Mouse (Mus musculus): Measurements from ENCODE around the gene Tsc2. TPM values are rescaled to one million over a fixed set of nuclear protein-coding genes. Genes with fewer than 3 reads are reported as not detected.

Gene Tsc2
- polyA plus RNA-seq, 1 experiment from 2014 or later, result 43.4 TPM

DNA sequence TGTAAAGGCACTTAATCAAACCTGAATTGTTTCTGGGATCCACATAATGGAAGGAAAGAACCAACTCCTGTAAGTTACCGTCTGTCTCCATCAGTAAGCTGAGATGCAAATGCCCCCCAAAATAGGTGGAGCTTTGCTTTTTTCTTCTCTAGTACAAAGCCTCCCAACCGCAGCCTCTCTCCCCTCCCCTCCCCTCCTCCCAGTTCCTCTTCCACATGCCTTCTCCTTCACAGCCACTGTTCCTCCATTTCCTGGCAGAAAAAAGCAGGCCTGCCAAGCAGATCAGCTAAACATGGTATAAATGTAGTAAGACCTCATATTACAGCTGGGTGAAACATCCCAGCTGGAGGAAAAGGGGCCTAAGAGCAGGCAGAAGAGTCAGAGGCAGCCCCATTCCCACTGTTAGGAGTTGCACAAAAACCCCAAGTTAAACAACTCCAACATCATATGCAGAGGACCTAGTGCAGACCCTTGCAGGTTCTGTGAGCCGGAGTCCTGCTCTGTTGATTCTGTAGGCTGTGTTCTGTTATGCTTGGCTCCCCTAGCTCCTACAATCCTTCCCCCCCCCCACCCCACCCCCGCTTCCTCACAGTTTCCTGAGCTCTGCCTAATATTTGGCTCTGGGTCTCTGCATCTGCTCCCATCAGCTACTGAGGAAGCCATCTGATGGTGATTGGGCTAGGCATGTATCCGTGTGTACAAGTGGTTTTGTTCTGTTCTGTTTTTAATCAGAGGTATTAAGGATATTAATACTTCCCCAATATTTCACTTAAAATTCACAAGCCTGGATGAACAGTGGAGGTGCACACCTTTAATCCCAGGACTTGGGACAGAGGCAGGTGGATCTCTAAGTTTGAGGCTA lies 48.6 kb downstream of the Tsc2 start:
- Histone ChIP-seq H3K36me3 (ENCODE audit: inconsistent target) (peaks cover 39% of the 10 kb centered on the region; the same call in 1 of the 2 replicates), H3K27ac (peak overlapping the region; percentile 78), H3K79me2 (ENCODE audit: inconsistent target) (no peaks in the 10 kb centered on the region), H3K4me3 (ENCODE audit: inconsistent target) (no peak overlapping the region)
- 40% methylated on average over 5 of the region's 5 CpGs for WGBS (ENCODE audit: missing documents)

DNA sequence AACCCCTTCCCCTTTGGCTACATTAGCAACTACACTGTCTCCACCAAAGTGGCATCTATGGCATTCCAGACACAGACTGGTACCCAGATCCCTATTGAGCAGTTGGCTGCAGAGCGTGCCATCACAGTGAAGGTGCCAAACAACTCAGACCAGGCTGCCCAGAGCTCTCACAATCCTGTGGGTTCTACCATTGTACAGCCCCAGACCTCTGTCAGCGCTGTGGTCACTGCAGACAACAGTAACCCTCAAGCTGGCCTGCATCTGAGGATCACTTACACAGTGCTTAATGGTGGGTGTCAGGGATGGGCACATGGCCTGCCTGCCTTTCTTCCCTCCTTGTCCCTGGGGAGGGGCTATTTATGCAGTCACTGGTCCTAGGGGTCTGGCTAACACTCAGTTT lies 52.1 kb downstream of the Tsc2 start:
- H3K4me3 ChIP-seq (ENCODE audit: inconsistent target), result no peak overlapping the region
- no peak overlapping the region for H3K27ac ChIP-seq
- WGBS (ENCODE audit: missing documents), result 100% methylated on average over 2 of the region's 2 CpGs
- peaks cover 40% of the 10 kb centered on the region; the same call in 1 of the 2 replicates for H3K36me3 ChIP-seq (ENCODE audit: inconsistent target)
- H3K79me2 ChIP-seq (ENCODE audit: inconsistent target), result no peaks in the 10 kb centered on the region

DNA sequence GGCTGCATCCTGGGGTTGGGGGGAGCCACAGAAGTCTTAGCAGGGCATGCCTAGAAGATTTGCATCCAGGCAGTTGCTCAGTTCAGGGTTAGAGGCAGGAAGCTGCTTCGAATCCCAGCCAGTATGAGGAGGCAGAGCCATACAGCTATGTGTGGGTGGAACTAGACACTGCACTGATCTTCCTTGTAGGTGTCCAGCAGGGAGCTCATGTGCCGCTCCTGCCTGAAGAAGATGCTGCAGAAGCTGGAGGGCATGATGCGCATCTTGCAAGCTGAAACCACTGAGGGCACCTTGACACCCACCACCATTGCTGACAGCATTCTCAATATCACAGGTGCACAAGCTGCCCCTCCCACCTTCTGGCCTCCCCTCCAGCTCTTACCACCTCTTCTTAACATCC lies 52.9 kb downstream of the Tsc2 start:
- no peak overlapping the region for H3K27ac ChIP-seq
- 87% methylated on average over 3 of the region's 3 CpGs for WGBS (ENCODE audit: missing documents)
- H3K36me3 ChIP-seq (ENCODE audit: inconsistent target), result peaks cover 40% of the 10 kb centered on the region; the same call in 1 of the 2 replicates
- H3K79me2 ChIP-seq (ENCODE audit: inconsistent target), result no peaks in the 10 kb centered on the region
- H3K4me3 ChIP-seq (ENCODE audit: inconsistent target), result no peak overlapping the region

DNA sequence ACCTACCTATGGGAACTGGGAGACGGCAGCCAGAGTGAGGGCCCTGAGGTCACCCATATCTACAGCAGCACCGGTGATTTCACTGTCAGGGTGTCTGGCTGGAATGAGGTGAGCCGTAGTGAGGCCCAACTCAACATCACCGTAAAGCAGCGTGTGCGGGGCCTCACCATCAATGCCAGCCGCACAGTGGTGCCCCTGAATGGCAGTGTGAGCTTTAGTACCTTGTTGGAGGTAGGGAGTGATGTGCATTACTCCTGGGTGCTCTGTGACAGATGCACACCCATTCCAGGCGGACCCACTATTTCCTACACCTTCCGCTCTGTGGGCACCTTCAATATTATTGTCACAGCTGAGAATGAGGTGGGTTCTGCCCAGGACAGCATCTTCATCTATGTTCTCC lies 58.6 kb downstream of the Tsc2 start:
- 95% methylated on average over 9 of the region's 9 CpGs for WGBS (ENCODE audit: missing documents)
- Histone ChIP-seq H3K36me3 (ENCODE audit: inconsistent target) (peaks cover 65% of the 10 kb centered on the region; the same call in 1 of the 2 replicates), H3K27ac (no peak overlapping the region), H3K79me2 (ENCODE audit: inconsistent target) (no peaks in the 10 kb centered on the region), H3K4me3 (ENCODE audit: inconsistent target) (no peak overlapping the region)

DNA sequence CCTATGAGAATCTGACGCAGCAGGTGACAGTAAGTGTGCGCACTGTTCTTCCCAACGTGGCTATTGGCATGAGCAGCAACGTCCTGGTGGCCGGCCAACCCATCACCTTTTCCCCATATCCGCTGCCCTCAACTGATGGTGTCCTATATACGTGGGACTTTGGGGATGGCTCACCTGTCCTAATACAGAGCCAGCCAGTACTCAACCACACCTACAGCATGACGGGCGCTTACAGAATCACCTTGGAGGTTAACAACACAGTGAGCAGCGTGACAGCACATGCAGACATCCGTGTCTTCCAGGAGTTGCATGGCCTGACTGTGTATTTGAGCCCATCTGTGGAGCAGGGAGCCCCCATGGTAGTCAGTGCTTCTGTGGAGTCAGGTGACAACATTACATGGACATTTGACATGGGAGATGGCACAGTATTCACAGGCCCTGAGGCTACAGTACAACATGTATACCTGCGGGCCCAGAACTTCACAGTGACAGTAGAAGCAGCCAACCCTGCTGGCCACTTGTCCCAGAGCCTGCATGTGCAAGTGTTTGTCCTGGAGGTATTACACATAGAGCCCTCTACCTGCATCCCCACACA lies 59.7 kb downstream of the Tsc2 start:
- Histone ChIP-seq H3K27ac (no peak overlapping the region), H3K4me3 (ENCODE audit: inconsistent target) (no peak overlapping the region), H3K36me3 (ENCODE audit: inconsistent target) (peaks cover 61% of the 10 kb centered on the region; the same call in 1 of the 2 replicates), H3K79me2 (ENCODE audit: inconsistent target) (no peaks in the 10 kb centered on the region)
- 92% methylated on average over 12 of the region's 12 CpGs for WGBS (ENCODE audit: missing documents)

DNA sequence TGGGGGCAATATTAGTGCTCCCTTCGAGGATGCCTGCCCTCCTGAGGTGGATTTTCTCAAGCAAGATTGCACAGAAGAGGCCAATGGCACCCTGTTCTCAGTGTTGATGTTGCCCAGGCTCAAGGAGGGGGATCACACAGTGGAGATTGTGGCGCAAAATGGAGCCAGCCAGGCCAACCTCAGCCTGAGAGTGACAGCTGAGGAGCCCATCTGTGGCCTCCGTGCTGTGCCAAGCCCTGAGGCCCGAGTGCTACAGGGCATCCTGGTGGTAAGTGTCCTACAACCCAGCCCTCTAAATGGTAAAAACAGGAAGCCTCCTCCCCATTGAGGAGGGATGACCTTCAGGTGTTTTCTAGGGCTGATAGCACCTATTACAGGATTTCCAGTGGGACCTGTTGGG lies 62.6 kb downstream of the Tsc2 start:
- H3K4me3 ChIP-seq (ENCODE audit: inconsistent target), result no peak overlapping the region
- H3K27ac ChIP-seq, result no peak overlapping the region
- H3K36me3 ChIP-seq (ENCODE audit: inconsistent target), result peaks cover 59% of the 10 kb centered on the region; the same call in 1 of the 2 replicates
- 89% methylated on average over 4 of the region's 4 CpGs for WGBS (ENCODE audit: missing documents)
- no peaks in the 10 kb centered on the region for H3K79me2 ChIP-seq (ENCODE audit: inconsistent target)

DNA sequence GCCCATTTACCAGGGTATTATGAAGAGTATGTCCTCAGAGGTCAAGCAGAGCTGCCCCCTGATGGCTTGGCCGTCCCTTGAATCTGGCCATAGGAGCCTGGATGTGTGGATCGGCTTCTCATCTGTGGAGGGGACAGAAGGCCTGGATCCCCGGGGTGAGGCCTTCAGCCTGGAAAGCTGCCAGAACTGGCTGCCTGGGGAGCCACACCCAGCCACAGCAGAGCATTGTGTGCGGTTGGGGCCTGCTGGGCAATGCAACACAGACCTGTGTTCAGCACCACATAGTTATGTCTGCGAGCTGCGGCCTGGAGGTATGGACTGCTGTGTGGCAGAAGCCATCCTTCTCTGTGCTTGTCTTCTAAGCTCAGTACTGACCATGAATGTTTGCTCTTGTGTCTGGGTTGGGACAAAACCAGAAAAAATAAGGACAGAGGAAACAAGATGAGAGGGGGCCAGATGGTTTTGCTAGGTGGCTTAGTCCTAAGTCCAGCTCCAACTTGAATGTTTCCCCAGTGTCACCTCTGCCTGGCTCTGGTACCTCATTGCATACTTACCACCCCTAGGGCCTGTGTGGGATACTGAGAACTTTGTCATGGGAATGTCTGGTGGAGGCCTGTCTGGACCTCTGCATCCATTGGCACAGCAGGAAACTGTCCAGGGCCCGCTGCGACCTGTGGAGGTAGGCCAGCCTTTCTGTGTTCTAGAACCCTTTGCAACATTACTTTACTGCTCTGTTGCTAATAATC lies 65.2 kb downstream of the Tsc2 start:
- Histone ChIP-seq H3K36me3 (ENCODE audit: inconsistent target) (peaks cover 41% of the 10 kb centered on the region; the same call in 1 of the 2 replicates), H3K79me2 (ENCODE audit: inconsistent target) (peaks cover 11% of the 10 kb centered on the region; the same call in 1 of the 2 replicates), H3K4me3 (ENCODE audit: inconsistent target) (no peak overlapping the region), H3K27ac (no peak overlapping the region)
- 82% methylated on average over 8 of the region's 8 CpGs for WGBS (ENCODE audit: missing documents)

DNA sequence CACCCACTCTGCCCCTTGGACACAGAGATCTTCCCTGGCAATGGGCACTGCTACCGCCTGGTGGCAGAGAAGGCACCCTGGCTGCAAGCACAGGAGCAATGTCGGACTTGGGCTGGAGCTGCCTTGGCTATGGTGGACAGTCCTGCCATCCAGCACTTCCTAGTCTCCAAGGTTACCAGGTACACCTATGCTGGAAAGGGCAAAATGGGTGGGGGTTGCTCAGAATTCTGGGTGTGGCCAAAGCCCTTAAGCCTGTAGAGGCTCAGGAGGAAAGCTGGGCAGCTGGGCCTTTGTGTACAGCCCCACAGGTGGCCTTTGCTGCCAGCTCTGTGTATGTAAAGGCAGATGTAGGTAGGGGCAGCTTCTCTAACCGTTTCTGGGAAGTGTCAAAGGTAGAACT lies 66.6 kb downstream of the Tsc2 start:
- H3K79me2 ChIP-seq (ENCODE audit: inconsistent target), result peaks cover 25% of the 10 kb centered on the region; the same call in 1 of the 2 replicates
- peaks cover 33% of the 10 kb centered on the region; the same call in 1 of the 2 replicates for H3K36me3 ChIP-seq (ENCODE audit: inconsistent target)
- H3K27ac ChIP-seq, result no peak overlapping the region
- WGBS (ENCODE audit: missing documents), result 97% methylated on average over 3 of the region's 3 CpGs
- no peak overlapping the region for H3K4me3 ChIP-seq (ENCODE audit: inconsistent target)

DNA sequence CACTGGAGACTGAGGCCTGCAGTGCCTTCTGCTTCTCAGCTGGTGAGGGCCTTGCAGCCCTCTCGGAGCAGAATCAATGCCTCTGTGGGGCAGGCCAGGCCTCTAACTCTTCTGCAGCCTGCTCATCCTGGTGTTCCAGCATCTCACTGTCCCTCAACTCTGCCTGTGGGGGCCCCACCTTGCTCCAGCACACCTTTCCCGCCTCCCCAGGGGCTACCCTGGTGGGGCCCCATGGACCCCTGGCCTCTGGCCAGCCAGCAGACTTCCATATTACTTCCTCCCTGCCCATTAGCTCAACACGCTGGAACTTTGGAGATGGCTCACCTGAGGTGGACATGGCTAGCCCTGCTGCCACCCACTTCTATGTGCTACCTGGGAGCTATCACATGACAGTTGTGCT lies 67.3 kb downstream of the Tsc2 start:
- no peak overlapping the region for H3K27ac ChIP-seq
- H3K4me3 ChIP-seq (ENCODE audit: inconsistent target), result no peak overlapping the region
- 92% methylated on average over 2 of the region's 3 CpGs for WGBS (ENCODE audit: missing documents)
- peaks cover 27% of the 10 kb centered on the region; the same call in 1 of the 2 replicates for H3K79me2 ChIP-seq (ENCODE audit: inconsistent target)
- peaks cover 32% of the 10 kb centered on the region; the same call in 1 of the 2 replicates for H3K36me3 ChIP-seq (ENCODE audit: inconsistent target)

DNA sequence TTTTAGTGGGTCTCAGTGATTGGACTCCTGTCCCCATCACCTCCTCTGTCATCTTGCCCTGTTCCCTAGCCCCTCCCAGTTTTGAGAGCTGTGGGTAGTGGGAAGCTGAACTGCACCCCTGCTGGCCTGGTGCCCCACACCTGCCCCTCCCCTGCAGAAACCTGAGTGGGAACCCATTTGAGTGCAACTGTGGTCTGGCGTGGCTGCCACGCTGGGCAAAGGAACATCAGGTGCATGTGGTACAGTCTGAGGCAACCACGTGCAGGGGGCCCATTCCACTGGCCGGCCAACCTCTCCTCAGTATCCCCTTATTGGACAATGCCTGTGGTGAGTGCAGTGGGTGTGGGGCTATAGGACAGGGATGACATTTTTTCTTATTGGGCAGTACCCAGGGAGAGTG lies 68.0 kb downstream of the Tsc2 start:
- H3K36me3 ChIP-seq (ENCODE audit: inconsistent target), result peaks cover 25% of the 10 kb centered on the region; the same call in 1 of the 2 replicates
- no peak overlapping the region for H3K4me3 ChIP-seq (ENCODE audit: inconsistent target)
- whole genome bisulfite sequencing (ENCODE audit: missing documents), result 76% methylated on average over 4 of the region's 4 CpGs
- H3K27ac ChIP-seq, result no peak overlapping the region
- peaks cover 29% of the 10 kb centered on the region; the same call in 1 of the 2 replicates for H3K79me2 ChIP-seq (ENCODE audit: inconsistent target)

DNA sequence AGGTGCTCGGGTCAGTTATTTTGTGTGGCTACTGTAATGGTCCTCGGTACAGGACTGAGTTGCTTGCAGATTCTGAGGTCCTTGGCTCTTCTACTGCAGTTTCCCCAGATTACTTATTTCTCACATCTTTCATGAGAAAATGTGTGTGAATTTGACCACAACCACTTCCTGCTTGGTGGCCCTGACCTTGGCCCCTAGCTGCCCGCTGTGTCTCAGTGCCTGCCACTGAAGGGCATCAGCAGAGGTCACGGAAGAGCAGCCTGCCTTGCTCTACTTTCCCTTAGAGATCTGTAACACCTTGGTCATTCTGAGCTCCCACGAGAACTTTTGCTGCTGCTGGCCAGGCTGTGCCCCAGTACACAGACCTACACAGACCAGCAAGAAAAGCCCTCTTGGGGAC lies 68.8 kb downstream of the Tsc2 start:
- Histone ChIP-seq H3K4me3 (ENCODE audit: inconsistent target) (no peak overlapping the region), H3K79me2 (ENCODE audit: inconsistent target) (peaks cover 37% of the 10 kb centered on the region; the same call in 1 of the 2 replicates)
- 54% methylated on average over 5 of the region's 5 CpGs for WGBS (ENCODE audit: missing documents)

DNA sequence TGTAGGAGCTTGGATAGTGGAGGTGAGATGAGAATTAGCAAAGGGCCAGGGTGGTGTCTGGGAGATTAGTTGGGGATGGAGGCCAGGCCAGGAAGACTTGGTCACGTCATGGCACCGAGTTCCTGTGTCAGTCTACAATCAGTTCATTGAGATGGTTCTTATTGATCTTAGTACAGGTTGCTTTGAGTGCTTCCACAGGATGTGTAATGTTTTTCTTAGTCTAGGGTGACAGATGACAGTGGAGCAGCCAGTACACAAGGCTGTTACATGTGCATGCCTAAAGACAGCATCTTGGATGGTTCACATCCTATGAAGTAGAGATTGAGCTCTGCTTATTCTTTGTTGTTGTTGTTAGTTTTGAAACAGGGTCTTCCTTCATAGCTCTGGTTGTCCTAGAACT lies 70.8 kb downstream of the Tsc2 start:
- 100% methylated on average over 2 of the region's 2 CpGs for WGBS (ENCODE audit: missing documents)
- Histone ChIP-seq H3K4me3 (ENCODE audit: inconsistent target) (no peak overlapping the region), H3K27ac (no peak overlapping the region), H3K79me2 (ENCODE audit: inconsistent target) (peaks cover 55% of the 10 kb centered on the region; the same call in 1 of the 2 replicates), H3K36me3 (ENCODE audit: inconsistent target) (peaks cover 12% of the 10 kb centered on the region; the same call in 1 of the 2 replicates)

More for the DNA sequence above, 68.8 kb downstream of the Tsc2 start:
- Histone ChIP-seq H3K27ac (no peak overlapping the region), H3K36me3 (ENCODE audit: inconsistent target) (peaks cover 18% of the 10 kb centered on the region; the same call in 1 of the 2 replicates)

DNA sequence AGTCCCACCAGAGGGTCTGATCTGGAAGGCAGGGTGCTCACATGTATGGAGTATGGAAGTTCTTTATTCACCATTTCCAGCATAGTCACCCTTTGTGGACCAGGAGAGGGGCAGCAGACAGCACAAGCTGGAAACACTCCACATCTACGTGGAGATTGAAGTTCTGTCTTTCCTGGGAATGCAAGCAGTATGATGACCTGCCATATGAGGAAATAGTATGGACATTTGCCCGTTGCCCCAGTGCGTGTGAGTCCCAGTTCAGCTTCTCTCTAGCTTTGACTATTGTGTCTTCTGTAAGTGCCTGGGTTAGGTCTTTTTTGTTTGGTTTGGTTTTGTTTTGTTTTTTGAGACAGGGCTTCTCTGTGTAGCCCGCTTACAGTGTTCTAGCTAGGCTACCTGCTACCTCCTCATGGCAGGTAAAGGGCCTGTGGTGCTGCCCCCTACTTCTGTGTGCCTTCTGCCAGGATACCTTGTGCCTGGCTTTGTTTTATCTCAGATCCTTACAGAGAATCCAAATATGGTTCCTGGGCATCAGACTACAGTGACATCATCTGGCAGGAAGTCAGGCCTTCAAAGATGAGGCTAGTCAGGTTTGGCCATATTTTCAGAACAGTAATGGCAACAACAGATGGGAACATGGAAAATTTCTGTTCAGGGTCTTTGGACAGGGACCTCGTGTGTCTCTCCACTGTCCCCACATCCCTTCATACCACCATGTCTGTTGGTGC lies 72.0 kb downstream of the Tsc2 start:
- WGBS (ENCODE audit: missing documents), result 90% methylated on average over 5 of the region's 5 CpGs
- no peak overlapping the region for H3K4me3 ChIP-seq (ENCODE audit: inconsistent target)
- H3K36me3 ChIP-seq (ENCODE audit: inconsistent target), result peaks cover 7% of the 10 kb centered on the region; the same call in 1 of the 2 replicates
- peaks cover 63% of the 10 kb centered on the region; the same call in 1 of the 2 replicates for H3K79me2 ChIP-seq (ENCODE audit: inconsistent target)
- H3K27ac ChIP-seq, result no peak overlapping the region

DNA sequence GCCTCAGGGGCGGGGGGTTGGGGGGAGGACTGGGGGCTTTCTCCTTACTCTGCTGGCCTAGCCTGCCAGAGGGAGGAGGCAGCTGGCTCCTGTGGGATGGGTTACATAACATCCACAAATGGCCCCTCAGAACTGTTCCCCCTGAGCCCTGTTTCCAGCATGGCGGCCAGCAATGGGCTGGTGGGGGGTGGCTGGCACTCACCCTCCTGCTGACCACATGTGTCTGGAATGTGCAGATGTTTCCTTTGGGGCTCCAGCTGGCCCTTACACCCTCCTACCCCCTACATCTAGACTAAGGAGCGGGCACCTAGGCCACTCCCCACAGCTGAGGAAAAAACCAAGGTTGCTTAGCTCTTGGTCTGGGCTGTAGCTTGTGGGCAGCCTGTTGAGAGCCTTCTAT lies 73.3 kb downstream of the Tsc2 start:
- no peaks in the 10 kb centered on the region for H3K36me3 ChIP-seq (ENCODE audit: inconsistent target)
- peaks cover 76% of the 10 kb centered on the region; the same call in 1 of the 2 replicates for H3K79me2 ChIP-seq (ENCODE audit: inconsistent target)
- H3K4me3 ChIP-seq (ENCODE audit: inconsistent target), result no peak overlapping the region
- no peak overlapping the region for H3K27ac ChIP-seq
- 35% methylated on average over 2 of the region's 3 CpGs for WGBS (ENCODE audit: missing documents)

Data from macrophage (primary cell).